Mouse (Mus musculus): ENCODE data around the gene Arhgap21.

DNA sequence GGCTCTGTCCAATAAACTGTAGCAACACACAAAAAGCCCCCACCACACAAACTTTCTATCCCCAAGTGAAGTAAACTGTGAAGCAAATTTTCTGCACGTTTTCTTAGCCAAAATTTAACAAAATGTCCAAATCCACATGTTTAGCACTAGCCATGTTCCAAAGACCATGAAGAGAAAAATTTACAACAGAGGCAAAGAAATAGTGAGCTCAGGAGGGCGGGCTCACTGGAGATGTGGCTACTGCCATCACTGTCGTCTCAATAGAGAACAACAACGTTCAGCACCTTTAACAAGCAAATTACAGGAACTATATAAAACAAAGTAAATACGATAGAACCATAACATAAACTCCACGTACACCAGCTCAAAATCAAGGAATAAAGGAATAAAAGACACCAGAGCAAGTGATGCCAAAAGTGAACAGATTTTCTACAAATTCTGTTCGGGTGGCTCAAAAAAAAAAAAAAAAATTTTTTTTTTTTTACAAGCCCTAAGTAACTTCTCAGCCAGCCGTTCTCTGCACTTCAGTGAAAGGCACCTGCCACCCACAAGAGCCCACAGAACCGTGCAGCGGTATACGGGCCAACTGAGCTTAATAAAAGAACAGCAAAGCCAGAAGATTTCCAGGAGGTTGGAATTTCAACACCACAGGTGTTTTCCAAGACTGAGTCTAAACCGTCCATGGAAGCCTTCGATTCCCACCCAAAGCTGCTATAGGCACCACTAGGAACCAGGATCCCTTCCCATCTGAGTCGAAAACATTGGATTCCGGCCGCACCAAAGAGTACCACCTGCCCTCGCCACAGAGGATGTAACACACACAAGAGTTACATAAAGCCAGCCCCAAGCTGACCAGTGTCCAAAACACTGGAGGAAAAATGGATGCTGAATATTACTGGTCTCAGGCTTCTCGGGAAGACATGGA is 2.2 kb downstream of the Arhgap21 start:
- TF ChIP-seq CTCF (IDR thresholded peaks at IDR 0.05; ENCODE audit: low read depth) (no peak), EP300 (optimal IDR thresholded peaks at IDR 0.05) (no peak)
